Comparison of ENCODE assay signal across 10 mouse cellular contexts in genomic region chr12:111479917-111480316, GRCm38 (mm10). TPM values are rescaled to one million over a fixed set of nuclear protein-coding genes. Genes with fewer than 3 reads are reported as not detected.
DNase-seq lines count a peak whose midpoint lies in the region; ATAC-seq and TF ChIP-seq lines count a peak whose summit lies in the region.
"Had no signal": no experiment of that assay in that cellular context is flagged by ENCODE, and none has a peak within 500 bp of the region (broad histone marks: within the 10 kb centered on the region; RNA-seq: fewer than 3 reads in every experiment).

No protein-coding gene starts in this region.

- intact Hi-C loops in left cerebral cortex, postnatal 14 days (cut with DNase I) = no loop called here

- ATAC-seq in granulocyte monocyte progenitor cell, adult 5-6 weeks (replicated peaks; ENCODE audit: poor library complexity, severe bottlenecking) = peak; percentile 70
- ATAC-seq in neural tube, embryonic 15.5 days (ENCODE audit: low FRiP score) = no peak

- TF ChIP-seq CTCF in cerebellum, adult 2 months (IDR thresholded peaks at IDR 0.05; ENCODE audit: borderline replicate concordance, insufficient read depth, low read depth, low read length) = peak; percentile 58
- peak; percentile 53 for TF ChIP-seq CTCF in ES-Bruce4 (IDR thresholded peaks at IDR 0.05; ENCODE audit: low read depth, low read length)

- no peak for DNase-seq in cerebellum, adult 2 months
- no peak for DNase-seq in cerebellum, adult 11-12 months
- DNase-seq in left cerebral cortex, postnatal 14 days (ENCODE audit: low spot score in 2 of 2) = peak; percentile 37
- no peak for DNase-seq in left cerebral cortex, adult 11 months (ENCODE audit: low spot score)
- DNase-seq in thymus, postnatal 4 days = peak; percentile 80

- H3K27me3 ChIP-seq in cerebellum, adult 2 months (ENCODE audit: control insufficient read depth, insufficient read depth, low read length) = no peaks in the 10 kb centered on the region
- H3K27me3 ChIP-seq in ES-Bruce4 (ENCODE audit: control insufficient read depth, insufficient read depth, low read length, poor library complexity, severe bottlenecking) = no peaks in the 10 kb centered on the region; the same call in 1 of the 2 replicates
- peaks cover 22% of the 10 kb centered on the region for H3K27me3 ChIP-seq in neural tube, embryonic 15.5 days (replicated peaks)

- no peak overlapping the region for H3K9ac ChIP-seq in ES-Bruce4 (ENCODE audit: low read depth, poor library complexity, severe bottlenecking)
- no peak overlapping the region for H3K9ac ChIP-seq in neural tube, embryonic 15.5 days (replicated peaks)
- H3K9ac ChIP-seq: lung, embryonic 15.5 days had no signal

- no peaks in the 10 kb centered on the region for H3K36me3 ChIP-seq in ES-Bruce4 (ENCODE audit: control insufficient read depth, insufficient read depth, low read length, poor library complexity, severe bottlenecking)
- H3K36me3 ChIP-seq in neural tube, embryonic 15.5 days = no peaks in the 10 kb centered on the region
- H3K36me3 ChIP-seq: lung, embryonic 15.5 days had no signal

- no peak for TF ChIP-seq EP300 in ES-Bruce4 (IDR thresholded peaks at IDR 0.05; ENCODE audit: insufficient read depth, low read depth, low read length)

- no peak overlapping the region for H3K4me2 ChIP-seq in neural tube, embryonic 15.5 days
- H3K4me2 ChIP-seq: lung, embryonic 15.5 days had no signal

- no peak overlapping the region for H3K27ac ChIP-seq in cerebellum, adult 2 months (ENCODE audit: insufficient read depth, low read length)
- H3K27ac ChIP-seq in ES-Bruce4 (ENCODE audit: insufficient read depth, low read length) = no peak overlapping the region
- no peak overlapping the region for H3K27ac ChIP-seq in neural tube, embryonic 15.5 days (replicated peaks)
- H3K27ac ChIP-seq: lung, embryonic 15.5 days had no signal

- H3K4me1 ChIP-seq in cerebellum, adult 2 months (ENCODE audit: control insufficient read depth, insufficient read depth, low read length) = peaks cover 3% of the 10 kb centered on the region
- no peaks in the 10 kb centered on the region for H3K4me1 ChIP-seq in ES-Bruce4 (ENCODE audit: control insufficient read depth, insufficient read depth, low read length)
- peaks cover 10% of the 10 kb centered on the region for H3K4me1 ChIP-seq in neural tube, embryonic 15.5 days

- H3K4me3 ChIP-seq in cerebellum, adult 2 months (replicated peaks; ENCODE audit: insufficient read depth, low read depth, low read length) = no peak overlapping the region
- no peak overlapping the region for H3K4me3 ChIP-seq in ES-Bruce4 (ENCODE audit: low read depth, low read length)
- no peak overlapping the region for H3K4me3 ChIP-seq in neural tube, embryonic 15.5 days (replicated peaks)
- H3K4me3 ChIP-seq: lung, embryonic 15.5 days had no signal

- no peaks in the 10 kb centered on the region for H3K9me3 ChIP-seq in ES-Bruce4 (replicated peaks; ENCODE audit: control insufficient read depth, insufficient read depth, low read length, poor library complexity, severe bottlenecking)
- H3K9me3 ChIP-seq in neural tube, embryonic 15.5 days (replicated peaks) = no peaks in the 10 kb centered on the region
- H3K9me3 ChIP-seq: lung, embryonic 15.5 days had no signal

- WGBS in cerebellum, adult 2 months = 80% methylated on average over 2 of the region's 2 CpGs
- WGBS in neural tube, embryonic 15.5 days = 76% methylated on average over 2 of the region's 2 CpGs

- TF ChIP-seq POLR2A in cerebellum, adult 2 months (IDR thresholded peaks at IDR 0.05; ENCODE audit: borderline replicate concordance, insufficient read depth, low read length) = no peak
- TF ChIP-seq POLR2A in ES-Bruce4 (IDR thresholded peaks at IDR 0.05; ENCODE audit: insufficient read depth, low read length) = no peak

RNA-seq across cellular contexts. Expression of gene Gm266, which starts 5.7 kb away (rescaled TPM):
- 8.8 and 11.2 TPM in 2 replicates for polyA plus RNA-seq in cerebellum, adult 2 months (2012; rRNA removed)
- 1 to 10 TPM; 4.0 to 6.6 TPM for total RNA-seq in left cerebral cortex, postnatal 14 days (2021)
- polyA plus RNA-seq in ES-Bruce4 (2011; ENCODE audit: insufficient read depth, insufficient read length, low read depth, missing spikeins) = 0.93 and 1.3 TPM in 2 replicates
- not detected in 2 replicates for total RNA-seq in granulocyte monocyte progenitor cell, adult 5-6 weeks (2014; fragmentation: Nextera tagmentation)
- not detected in 2 replicates for total RNA-seq in granulocyte monocyte progenitor cell, adult 5-6 weeks (2017)
- polyA plus RNA-seq in neural tube, embryonic 15.5 days (2015; fragmentation: Nextera tagmentation; extraction: Ambion mirVana) = 2.9 and 12.0 TPM in 2 replicates
- total RNA-seq: heart, adult 18-20 months had no signal

RNA-seq across cellular contexts. Expression of gene Tnfaip2, which starts 37.6 kb away (rescaled TPM):
- polyA plus RNA-seq in cerebellum, adult 2 months (2012; rRNA removed) = 0.87 and 1.2 TPM in 2 replicates
- under 1 TPM; 0.40 to 0.93 TPM for total RNA-seq in left cerebral cortex, postnatal 14 days (2021)
- 1.9 and 4.7 TPM in 2 replicates for polyA plus RNA-seq in ES-Bruce4 (2011; ENCODE audit: insufficient read depth, insufficient read length, low read depth, missing spikeins)
- total RNA-seq in granulocyte monocyte progenitor cell, adult 5-6 weeks (2014; fragmentation: Nextera tagmentation) = 28.6 and 30.4 TPM in 2 replicates
- 27.4 and 56.1 TPM in 2 replicates for total RNA-seq in granulocyte monocyte progenitor cell, adult 5-6 weeks (2017)
- 1.00 and 3.3 TPM in 2 replicates for polyA plus RNA-seq in neural tube, embryonic 15.5 days (2015; fragmentation: Nextera tagmentation; extraction: Ambion mirVana)

RNA-seq across cellular contexts. Expression of gene Eif5, which starts 57.9 kb away (rescaled TPM):
- polyA plus RNA-seq in cerebellum, adult 2 months (2012; rRNA removed) = 176 and 183 TPM in 2 replicates
- total RNA-seq in left cerebral cortex, postnatal 14 days (2021) = 100 to 1,000 TPM; 237 to 261 TPM
- polyA plus RNA-seq in ES-Bruce4 (2011; ENCODE audit: insufficient read depth, insufficient read length, low read depth, missing spikeins) = 315 and 323 TPM in 2 replicates
- total RNA-seq in granulocyte monocyte progenitor cell, adult 5-6 weeks (2014; fragmentation: Nextera tagmentation) = 197 and 224 TPM in 2 replicates
- total RNA-seq in granulocyte monocyte progenitor cell, adult 5-6 weeks (2017) = 290 and 339 TPM in 2 replicates
- polyA plus RNA-seq in neural tube, embryonic 15.5 days (2015; fragmentation: Nextera tagmentation; extraction: Ambion mirVana) = 547 and 548 TPM in 2 replicates

Comparison
In these comparisons a context has a peak if more than half of its experiments do, and no peak if none do; other contexts are left out.
1. DNase-seq: peak in left cerebral cortex, postnatal 14 days (2 of 2) and thymus, postnatal 4 days (single experiment); none in cerebellum, adult 2 months (0 of 2), cerebellum, adult 11-12 months (single experiment) and left cerebral cortex, adult 11 months (single experiment).